Mouse (Mus musculus) gastrocnemius, adult 2 months (tissue): ENCODE data around the gene Stab1. TPM values are rescaled to one million over a fixed set of nuclear protein-coding genes. Genes with fewer than 3 reads are reported as not detected.

Source experiments
- DNase-seq: peaks from one replicate; pipeline ENCODE4 v3.0.0; 2022
- H3K27ac ChIP-seq: fragments of 200-600 bp; 2 replicates; pipeline ENCODE4 v1.8.1; 2022; ENCODE audit warnings: mild to moderate bottlenecking
- H3K4me3 ChIP-seq: fragments of 200-600 bp; 2 replicates; pipeline ENCODE4 v1.8.1; 2022; ENCODE audit warnings: mild to moderate bottlenecking, moderate library complexity
- CTCF ChIP-seq: fragments of 200-600 bp; IDR thresholded peaks from 2 replicates; pipeline ENCODE4 v1.8.1; 2022; ENCODE audit warnings: antibody characterized with exemption, mild to moderate bottlenecking, moderate library complexity
- intact Hi-C: fragments of 180-260 bp; cut with DNase I; formaldehyde crosslinking; loops from one replicate; pipeline ENCODE4 v1.15.1; 2025
- total RNA-seq, 2 experiments: library from RNA; stranded (reverse); gene quantifications; 2 replicates each; pipeline ENCODE4 v1.2.3; 2021

Stab1 gene
- total RNA-seq, 2 experiments from 2014 or later = 14.0 to 16.5 TPM

- peak overlapping the region; percentile 20; the same call in 1 of the 2 replicates for H3K27ac ChIP-seq
- no peak for DNase-seq
- intact Hi-C loops = no loop called here
- TF ChIP-seq CTCF = no peak
- no peak overlapping the region for H3K4me3 ChIP-seq
Measured at GRCm38 (mm10) chr14:31171386-31171785, 2.9 kb upstream of the Stab1 start.

- intact Hi-C loops = no loop called here
- no peak for DNase-seq
- H3K4me3 ChIP-seq = no peak overlapping the region
- TF ChIP-seq CTCF = no peak
- H3K27ac ChIP-seq = no peak overlapping the region
Measured at GRCm38 (mm10) chr14:31170963-31171362, 2.5 kb upstream of the Stab1 start.

- Histone ChIP-seq H3K27ac (peak overlapping the region; percentile 76), H3K4me3 (no peak overlapping the region)
- DNase-seq = no peak
- TF ChIP-seq CTCF = no peak
- intact Hi-C loops = no loop called here
Measured at GRCm38 (mm10) chr14:31169508-31169907, 1.1 kb upstream of the Stab1 start.

GRCm38 (mm10) chr14:31166827-31167226 is 1.6 kb downstream of the Stab1 start:
- intact Hi-C loops = no loop called here
- TF ChIP-seq CTCF = no peak
- H3K4me3 ChIP-seq = peak overlapping the region; percentile 69
- no peak for DNase-seq
- peak overlapping the region; percentile 76 for H3K27ac ChIP-seq

GRCm38 (mm10) chr14:31165991-31166630 is 2.3 kb downstream of the Stab1 start:
- peak; percentile 64 for DNase-seq
- no peak for TF ChIP-seq CTCF
- intact Hi-C loops = no loop called here
- Histone ChIP-seq H3K4me3 (peak overlapping the region; percentile 69), H3K27ac (peak overlapping the region; percentile 76)

- no peak for TF ChIP-seq CTCF
- peak overlapping the region; percentile 23; the same call in 1 of the 2 replicates for H3K4me3 ChIP-seq
- intact Hi-C loops = no loop called here
- H3K27ac ChIP-seq = peak overlapping the region; percentile 12; the same call in 1 of the 2 replicates
- DNase-seq = no peak
Measured at GRCm38 (mm10) chr14:31165458-31165857, 3.0 kb downstream of the Stab1 start.

- intact Hi-C loops = no loop called here
- DNase-seq = no peak
- Histone ChIP-seq H3K27ac (no peak overlapping the region; the same call in 1 of the 2 replicates), H3K4me3 (no peak overlapping the region)
- no peak for TF ChIP-seq CTCF
Measured at GRCm38 (mm10) chr14:31165010-31165409, 3.4 kb downstream of the Stab1 start.

GRCm38 (mm10) chr14:31164067-31164466 is 4.4 kb downstream of the Stab1 start:
- intact Hi-C loops = no loop called here
- no peak for TF ChIP-seq CTCF
- Histone ChIP-seq H3K4me3 (no peak overlapping the region), H3K27ac (no peak overlapping the region)
- DNase-seq = no peak

- no peak for DNase-seq
- Histone ChIP-seq H3K27ac (no peak overlapping the region), H3K4me3 (no peak overlapping the region)
- TF ChIP-seq CTCF = no peak
- intact Hi-C loops = no loop called here
Measured at GRCm38 (mm10) chr14:31161638-31162037, 6.8 kb downstream of the Stab1 start.

GRCm38 (mm10) chr14:31161191-31161590 is 7.2 kb downstream of the Stab1 start:
- intact Hi-C loops = no loop called here
- DNase-seq = no peak
- Histone ChIP-seq H3K4me3 (no peak overlapping the region), H3K27ac (no peak overlapping the region)
- TF ChIP-seq CTCF = no peak

- TF ChIP-seq CTCF = no peak
- DNase-seq = no peak
- H3K27ac ChIP-seq = no peak overlapping the region
- intact Hi-C loops = no loop called here
- H3K4me3 ChIP-seq = no peak overlapping the region
Measured at GRCm38 (mm10) chr14:31160196-31161150, 8.0 kb downstream of the Stab1 start.

- DNase-seq = no peak
- intact Hi-C loops = no loop called here
- TF ChIP-seq CTCF = no peak
- H3K27ac ChIP-seq = no peak overlapping the region
- H3K4me3 ChIP-seq = no peak overlapping the region
Measured at GRCm38 (mm10) chr14:31145694-31146093, 22.7 kb downstream of the Stab1 start.

GRCm38 (mm10) chr14:31141011-31141410 is 27.4 kb downstream of the Stab1 start:
- H3K27ac ChIP-seq = no peak overlapping the region
- TF ChIP-seq CTCF = no peak
- peak; percentile 12 for DNase-seq
- intact Hi-C loops = no loop called here
- H3K4me3 ChIP-seq = no peak overlapping the region
